Mouse (Mus musculus) kidney, embryonic 14.5 days (tissue): Measurements from ENCODE around the gene Adnp. TPM values are rescaled to one million over a fixed set of nuclear protein-coding genes. Genes with fewer than 3 reads are reported as not detected.
A peak's percentile ranks its signal among the peaks of the same experiment; 100 is the strongest.

Source experiments
- ATAC-seq: fragments of 200-750 bp; cut with Nextera tagmentation; 2 replicates; pipeline ENCODE4 v1.8.0; 2017; ENCODE audit warnings: moderate number of reproducible peaks, mild to moderate bottlenecking, moderate TSS enrichment, moderate library complexity; ENCODE audit not compliant: low FRiP score, low TSS enrichment
- H3K27ac ChIP-seq: fragments of 300-500 bp; sonication (generic); 2 replicates; pipeline ENCODE4 v1.5.1; 2014; ENCODE audit warnings: low read depth, mild to moderate bottlenecking, low read length, moderate library complexity, mixed read lengths
- H3K27me3 ChIP-seq: fragments of 300-500 bp; sonication (generic); 2 replicates; pipeline ENCODE4 v1.6.1; 2014; ENCODE audit warnings: mild to moderate bottlenecking, low read length; ENCODE audit not compliant: control insufficient read depth, insufficient read depth
- H3K36me3 ChIP-seq: fragments of 300-500 bp; sonication (generic); 2 replicates; pipeline ENCODE4 v1.6.1; 2014; ENCODE audit warnings: low read length, mixed read lengths; ENCODE audit not compliant: control insufficient read depth, insufficient read depth
- H3K4me1 ChIP-seq: fragments of 300-500 bp; sonication (generic); 2 replicates; pipeline ENCODE4 v1.6.1; 2014; ENCODE audit warnings: low read length, mixed read lengths; ENCODE audit not compliant: control insufficient read depth, insufficient read depth
- H3K4me2 ChIP-seq: fragments of 300-500 bp; sonication (generic); replicated peaks from 2 replicates; pipeline ENCODE4 v1.6.1; 2014; ENCODE audit warnings: low read depth, mild to moderate bottlenecking, low read length
- H3K4me3 ChIP-seq: fragments of 300-500 bp; sonication (generic); 2 replicates; pipeline ENCODE4 v1.5.1; 2014; ENCODE audit warnings: mild to moderate bottlenecking, low read length
- H3K9ac ChIP-seq: fragments of 300-500 bp; sonication (generic); 2 replicates; pipeline ENCODE4 v1.6.1; 2014; ENCODE audit warnings: low read depth, mild to moderate bottlenecking, low read length, moderate library complexity
- H3K9me3 ChIP-seq: fragments of 300-500 bp; sonication (generic); 2 replicates; pipeline ENCODE4 v1.6.1; 2016; ENCODE audit warnings: low read length; ENCODE audit not compliant: control insufficient read depth
- whole genome bisulfite sequencing: fragments of 180-500 bp; shearing (Covaris S2); extraction: QIAGEN DNeasy Blood & Tissue Kit; methylation state at CpG from one replicate; pipeline ENCODE4 v1.1.7; 2014; 5-methylcytosine and 5-hydroxymethylcytosine counted together
- polyA plus RNA-seq: library from polyadenylated mRNA; unstranded; fragments of >200 nt; fragmentation: Nextera tagmentation; extraction: Ambion mirVana; gene quantifications from 2 replicates; pipeline ENCODE4 v1.2.1, GENCODE M21; 2014

The Adnp gene
- polyA plus RNA-seq: 3.8 and 4.0 TPM in 2 replicates

GRCm38 (mm10) chr2:168206725-168207644 is at the start of gene Adnp:
Gene Adnp (minus strand): TSS chr2:168207112.
- Histone ChIP-seq H3K4me1 (peaks cover 5% of the 10 kb centered on the region; the same call in 1 of the 2 replicates), H3K27ac (peak within 1 kb of the TSS; percentile 97), H3K27me3 (no peaks in the 10 kb centered on the region), H3K4me2 (peak within 1 kb of the TSS; percentile 50), H3K4me3 (peak within 1 kb of the TSS; percentile 99), H3K36me3 (peaks cover 47% of the 10 kb centered on the region), H3K9ac (peak within 1 kb of the TSS; percentile 99), H3K9me3 (0 out of 2 replicates have a peak, but pooled peaks cover 3% of the 10 kb centered on the region)
- peak; percentile 93 for ATAC-seq
- WGBS: under 1% methylated on average over 58 of the region's 89 CpGs

DNA sequence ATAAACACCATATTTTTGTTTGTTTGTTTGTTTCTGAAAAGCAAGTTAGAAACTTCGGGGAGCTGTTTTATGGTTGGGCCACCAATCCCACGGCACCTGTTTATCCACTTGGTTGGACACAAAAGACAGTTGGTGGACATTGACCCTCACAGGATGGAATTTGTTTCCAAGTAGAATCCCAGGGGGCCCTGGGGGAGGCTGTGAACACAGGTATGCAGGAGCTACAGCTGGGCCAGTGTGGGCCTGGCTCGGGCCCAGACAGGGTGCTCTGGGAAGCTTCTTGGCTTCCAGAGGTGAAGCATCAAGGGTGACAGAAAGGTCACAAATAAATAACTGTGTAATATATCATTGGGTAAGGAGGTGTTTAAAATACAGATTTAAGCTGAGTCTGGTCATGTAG is 49.6 kb upstream of the Adnp start:
- H3K9me3 ChIP-seq: no peaks in the 10 kb centered on the region
- ATAC-seq: no peak
- 65% methylated on average over 3 of the region's 3 CpGs for WGBS

DNA sequence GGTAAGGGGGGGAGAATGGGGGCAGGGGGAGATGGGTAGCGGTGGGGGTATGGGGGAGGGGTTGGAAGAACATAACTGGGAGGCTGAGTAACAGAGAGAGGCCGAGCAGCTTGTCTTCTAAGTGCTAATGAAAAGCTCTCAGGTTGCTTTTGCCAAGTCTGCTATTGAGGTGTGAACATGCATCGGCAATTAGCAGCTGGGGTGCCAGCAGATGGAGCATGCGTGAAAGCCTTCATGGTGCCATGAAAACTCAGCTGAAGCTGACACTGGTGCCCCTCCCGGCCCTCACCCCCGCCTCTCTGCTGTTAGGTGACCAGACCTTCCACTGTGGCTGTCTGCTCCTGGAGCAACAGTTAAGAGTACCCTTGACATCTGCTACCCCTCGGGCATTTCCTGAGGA is 46.9 kb upstream of the Adnp start:
- Histone ChIP-seq H3K9me3 (no peaks in the 10 kb centered on the region), H3K27me3 (no peaks in the 10 kb centered on the region), H3K36me3 (no peaks in the 10 kb centered on the region), H3K4me2 (no peak overlapping the region), H3K4me1 (no peaks in the 10 kb centered on the region), H3K4me3 (no peak overlapping the region), H3K27ac (no peak overlapping the region), H3K9ac (no peak overlapping the region)
- 34% methylated on average over 7 of the region's 7 CpGs for WGBS
- no peak for ATAC-seq

More for the DNA sequence above, 49.6 kb upstream of the Adnp start:
- H3K36me3 ChIP-seq: no peaks in the 10 kb centered on the region
- no peak overlapping the region for H3K27ac ChIP-seq
- no peak overlapping the region for H3K4me2 ChIP-seq
- no peaks in the 10 kb centered on the region for H3K27me3 ChIP-seq
- H3K9ac ChIP-seq: no peak overlapping the region
- H3K4me3 ChIP-seq: no peak overlapping the region
- H3K4me1 ChIP-seq: no peaks in the 10 kb centered on the region

- H3K4me3 ChIP-seq: peak overlapping the region; percentile 9; the same call in 1 of the 2 replicates
- WGBS: 10% methylated on average over 16 of the region's 16 CpGs
- ATAC-seq: 0 out of 2 replicates have a peak, but pooled peaks have one; percentile 47
Measured at GRCm38 (mm10) chr2:168252639-168253292, 45.9 kb upstream of the Adnp start.

GRCm38 (mm10) chr2:168250270-168250669 is 43.4 kb upstream of the Adnp start:
- no peaks in the 10 kb centered on the region for H3K36me3 ChIP-seq
- H3K27me3 ChIP-seq: no peaks in the 10 kb centered on the region
- H3K27ac ChIP-seq: no peak overlapping the region
- no peaks in the 10 kb centered on the region for H3K9me3 ChIP-seq
- ATAC-seq: 0 out of 2 replicates have a peak, but pooled peaks have one; percentile 30
- no peak overlapping the region for H3K9ac ChIP-seq
- WGBS: 16% methylated on average over 8 of the region's 8 CpGs
- no peak overlapping the region for H3K4me3 ChIP-seq
- H3K4me2 ChIP-seq: no peak overlapping the region
- no peaks in the 10 kb centered on the region for H3K4me1 ChIP-seq

More at GRCm38 (mm10) chr2:168252639-168253292, 45.9 kb upstream of the Adnp start:
- H3K36me3 ChIP-seq: no peaks in the 10 kb centered on the region
- no peaks in the 10 kb centered on the region for H3K9me3 ChIP-seq
- peak overlapping the region; percentile 23; the same call in 1 of the 2 replicates for H3K4me2 ChIP-seq
- H3K4me1 ChIP-seq: no peaks in the 10 kb centered on the region
- H3K27me3 ChIP-seq: no peaks in the 10 kb centered on the region
- H3K27ac ChIP-seq: no peak overlapping the region
- H3K9ac ChIP-seq: no peak overlapping the region

- Histone ChIP-seq H3K27me3 (no peaks in the 10 kb centered on the region), H3K4me2 (no peak overlapping the region), H3K9me3 (no peaks in the 10 kb centered on the region), H3K9ac (no peak overlapping the region), H3K4me3 (no peak overlapping the region), H3K36me3 (no peaks in the 10 kb centered on the region), H3K4me1 (no peaks in the 10 kb centered on the region), H3K27ac (no peak overlapping the region)
- WGBS: 30% methylated on average over 2 of the region's 2 CpGs
- no peak for ATAC-seq
Measured at GRCm38 (mm10) chr2:168248856-168249245, 41.9 kb upstream of the Adnp start.

DNA sequence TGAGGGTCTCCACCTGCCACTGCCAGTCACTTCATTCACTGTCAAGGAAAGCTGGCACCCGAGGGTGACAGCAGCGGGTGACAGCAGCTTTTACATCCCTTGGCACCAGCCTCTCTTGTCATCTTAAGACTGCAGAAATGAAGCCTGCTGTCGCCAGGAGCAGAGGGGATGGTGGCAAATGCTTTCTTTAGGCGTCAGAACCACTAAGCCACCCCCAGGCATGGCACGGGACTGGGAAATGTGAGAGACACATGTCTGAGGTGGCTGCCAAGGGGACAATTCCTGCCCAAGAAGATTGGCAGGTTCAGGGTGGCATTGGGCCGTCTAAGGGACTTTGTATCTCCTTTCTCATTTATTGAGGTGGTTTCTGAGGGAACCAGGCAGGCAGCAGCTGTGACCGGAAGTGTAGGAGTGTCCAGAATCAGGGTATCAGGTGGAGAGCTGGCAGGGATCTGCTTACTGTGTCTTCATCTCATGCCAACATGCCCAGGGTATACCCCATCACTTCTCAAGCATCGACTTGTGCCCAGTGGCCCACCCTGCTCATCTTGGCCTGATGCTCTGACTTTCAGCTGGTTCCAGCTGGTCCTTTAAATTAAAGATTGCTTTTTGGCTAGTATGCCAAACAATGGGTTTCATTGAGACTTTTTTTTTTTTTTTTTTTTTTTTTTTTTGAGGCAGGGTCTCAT is 41.4 kb upstream of the Adnp start:
- ATAC-seq: no peak
- Histone ChIP-seq H3K4me2 (no peak overlapping the region), H3K4me3 (no peak overlapping the region), H3K36me3 (no peaks in the 10 kb centered on the region), H3K9ac (no peak overlapping the region; the same call in 1 of the 2 replicates), H3K27me3 (no peaks in the 10 kb centered on the region), H3K9me3 (no peaks in the 10 kb centered on the region), H3K27ac (no peak overlapping the region), H3K4me1 (no peaks in the 10 kb centered on the region)
- WGBS: 71% methylated on average over 8 of the region's 8 CpGs

GRCm38 (mm10) chr2:168245571-168245970 is 38.7 kb upstream of the Adnp start:
- ATAC-seq: no peak
- H3K4me1 ChIP-seq: no peaks in the 10 kb centered on the region
- WGBS: 42% methylated on average over 8 of the region's 8 CpGs
- no peaks in the 10 kb centered on the region for H3K9me3 ChIP-seq
- no peak overlapping the region for H3K9ac ChIP-seq
- no peak overlapping the region for H3K4me3 ChIP-seq
- H3K4me2 ChIP-seq: no peak overlapping the region
- H3K27me3 ChIP-seq: no peaks in the 10 kb centered on the region
- H3K36me3 ChIP-seq: no peaks in the 10 kb centered on the region
- no peak overlapping the region for H3K27ac ChIP-seq
